16 mouse cellular contexts compared by ENCODE assay signal in the genomic region with DNA sequence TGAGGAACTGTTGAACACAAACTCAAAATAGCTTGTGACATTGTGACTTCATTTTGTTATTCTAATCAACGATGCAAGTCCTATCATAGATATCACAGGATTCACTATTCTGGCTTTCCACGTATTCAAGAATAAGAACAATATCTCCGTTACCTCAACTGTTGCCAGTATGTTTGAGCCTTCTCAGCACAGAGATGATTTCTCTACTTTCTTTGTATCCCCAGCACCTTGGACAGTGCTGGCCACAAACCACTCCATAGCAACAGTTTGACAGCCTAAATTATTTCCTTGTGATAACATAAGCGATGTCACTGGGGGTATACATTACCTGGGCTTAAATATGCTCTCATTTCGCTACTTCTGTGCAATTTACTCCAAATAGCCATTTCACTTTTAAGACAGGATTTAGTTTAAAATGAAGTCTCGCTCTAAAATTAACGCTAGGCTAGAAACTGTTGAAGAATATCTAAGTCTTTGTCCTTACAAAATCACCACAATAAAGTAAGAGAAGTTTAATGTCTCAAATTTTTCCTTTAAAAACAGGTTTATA. TPM values are rescaled to one million over a fixed set of nuclear protein-coding genes. Genes with fewer than 3 reads are reported as not detected.
DNase-seq lines count a peak whose midpoint lies in the region; ATAC-seq and TF ChIP-seq lines count a peak whose summit lies in the region.
"Had no signal": no experiment of that assay in that cellular context is flagged by ENCODE, and none has a peak within 500 bp of the region (broad histone marks: within the 10 kb centered on the region; RNA-seq: fewer than 3 reads in every experiment).

No protein-coding gene starts in this region.

- peaks cover 34% of the 10 kb centered on the region for H3K27me3 ChIP-seq in lung, embryonic 14.5 days (ENCODE audit: insufficient read depth, low read length)
- no peaks in the 10 kb centered on the region for H3K27me3 ChIP-seq in forebrain, embryonic 16.5 days (replicated peaks; ENCODE audit: control insufficient read depth, insufficient read depth, low read length)
- H3K27me3 ChIP-seq in midbrain, embryonic 12.5 days = no peaks in the 10 kb centered on the region

- no peaks in the 10 kb centered on the region for H3K9me3 ChIP-seq in lung, embryonic 14.5 days (ENCODE audit: low read depth, low read length)
- no peaks in the 10 kb centered on the region for H3K9me3 ChIP-seq in forebrain, embryonic 16.5 days (ENCODE audit: control insufficient read depth, low read length)
- H3K9me3 ChIP-seq in midbrain, embryonic 12.5 days = no peaks in the 10 kb centered on the region
- H3K9me3 ChIP-seq: G1E; kidney, embryonic 15.5 days; limb, embryonic 13.5 days had no signal

- H3K27ac ChIP-seq in lung, embryonic 14.5 days (ENCODE audit: low read depth) = no peak overlapping the region
- H3K27ac ChIP-seq in forebrain, embryonic 16.5 days (ENCODE audit: low read length) = no peak overlapping the region
- no peak overlapping the region for H3K27ac ChIP-seq in midbrain, embryonic 12.5 days (replicated peaks)
- H3K27ac ChIP-seq: kidney, embryonic 15.5 days; limb, embryonic 13.5 days; stomach, postnatal 0 days had no signal

- H3K36me3 ChIP-seq in lung, embryonic 14.5 days (ENCODE audit: insufficient read depth) = no peaks in the 10 kb centered on the region
- no peaks in the 10 kb centered on the region for H3K36me3 ChIP-seq in forebrain, embryonic 16.5 days (ENCODE audit: control insufficient read depth, insufficient read depth)
- no peaks in the 10 kb centered on the region for H3K36me3 ChIP-seq in midbrain, embryonic 12.5 days
- H3K36me3 ChIP-seq: G1E; kidney, embryonic 15.5 days; limb, embryonic 13.5 days had no signal

- no peak for ATAC-seq in lung, embryonic 14.5 days (ENCODE audit: insufficient read depth)
- ATAC-seq in forebrain, embryonic 16.5 days = no peak
- ATAC-seq in midbrain, embryonic 12.5 days (ENCODE audit: low FRiP score, low read depth) = no peak

- no peak overlapping the region for H3K4me3 ChIP-seq in lung, embryonic 14.5 days (ENCODE audit: low read depth, low read length)
- peak overlapping the region; percentile 30 for H3K4me3 ChIP-seq in forebrain, embryonic 16.5 days (replicated peaks; ENCODE audit: low read length)
- H3K4me3 ChIP-seq in midbrain, embryonic 12.5 days = peak overlapping the region; percentile 77

- DNase-seq in lung, embryonic 14.5 days = peak; percentile 13
- no peak for DNase-seq in lung, postnatal 25 days (ENCODE audit: low spot score)
- DNase-seq in cerebellum, adult 9-11 months = no peak
- no peak for DNase-seq in spleen, adult 12 weeks (ENCODE audit: low spot score)
- no peak for DNase-seq in gastrocnemius, postnatal 4 days (ENCODE audit: low spot score in 2 of 2)
- no peak for DNase-seq in frontal cortex, postnatal 36 days (ENCODE audit: low spot score in 2 of 2)
- DNase-seq: heart, postnatal 36 days had no signal

- H3K4me1 ChIP-seq in lung, embryonic 14.5 days (ENCODE audit: insufficient read depth) = peaks cover 3% of the 10 kb centered on the region; the same call in 1 of the 2 replicates
- H3K4me1 ChIP-seq in forebrain, embryonic 16.5 days (replicated peaks; ENCODE audit: control insufficient read depth, insufficient read depth, low read length) = peaks cover 11% of the 10 kb centered on the region
- peaks cover 18% of the 10 kb centered on the region for H3K4me1 ChIP-seq in midbrain, embryonic 12.5 days

- 27% methylated on average over 7 of the region's 7 CpGs for WGBS in lung, embryonic 14.5 days
- WGBS in forebrain, embryonic 16.5 days = 40% methylated on average over 7 of the region's 7 CpGs
- 38% methylated on average over 7 of the region's 7 CpGs for WGBS in midbrain, embryonic 12.5 days

- no peak overlapping the region for H3K4me2 ChIP-seq in lung, embryonic 14.5 days
- peak overlapping the region; percentile 60 for H3K4me2 ChIP-seq in forebrain, embryonic 16.5 days (ENCODE audit: low read length)
- peak overlapping the region; percentile 82 for H3K4me2 ChIP-seq in midbrain, embryonic 12.5 days (replicated peaks)

- no peak overlapping the region for H3K9ac ChIP-seq in lung, embryonic 14.5 days
- H3K9ac ChIP-seq in forebrain, embryonic 16.5 days (replicated peaks; ENCODE audit: low read depth, low read length) = peak overlapping the region; percentile 46; the same call in 1 of the 2 replicates
- 0 out of 2 replicates have a peak overlapping the region, but pooled peaks have one; percentile 13 for H3K9ac ChIP-seq in midbrain, embryonic 12.5 days (replicated peaks)
- H3K9ac ChIP-seq: kidney, embryonic 15.5 days; limb, embryonic 13.5 days had no signal

- no peak for TF ChIP-seq CTCF in lung, embryonic 14.5 days (IDR thresholded peaks at IDR 0.05; ENCODE audit: low read depth)

RNA-seq across cellular contexts. Expression of a gene that starts 1.0 kb away (rescaled TPM):
- polyA plus RNA-seq in lung, embryonic 14.5 days (2014; fragmentation: Nextera tagmentation; extraction: Ambion mirVana) = 0.19 and 0.29 TPM in 2 replicates
- polyA plus RNA-seq in forebrain, embryonic 16.5 days (2015; fragmentation: Nextera tagmentation; extraction: Ambion mirVana) = 101 and 106 TPM in 2 replicates
- 72.7 and 86.7 TPM in 2 replicates for polyA plus RNA-seq in midbrain, embryonic 12.5 days (2016; fragmentation: Nextera tagmentation; extraction: Ambion mirVana)
- under 1 TPM; 0.42 to 0.49 TPM for total RNA-seq in gastrocnemius, postnatal 4 days (2021)
- total RNA-seq: heart, postnatal 36 days had no signal

RNA-seq across cellular contexts. Expression of a gene that starts 56.1 kb away (rescaled TPM):
- polyA plus RNA-seq in lung, embryonic 14.5 days (2014; fragmentation: Nextera tagmentation; extraction: Ambion mirVana) = not detected in 2 replicates
- polyA plus RNA-seq in forebrain, embryonic 16.5 days (2015; fragmentation: Nextera tagmentation; extraction: Ambion mirVana) = 16.3 and 18.5 TPM in 2 replicates
- polyA plus RNA-seq in midbrain, embryonic 12.5 days (2016; fragmentation: Nextera tagmentation; extraction: Ambion mirVana) = 5.2 and 7.4 TPM in 2 replicates
- not detected for total RNA-seq in gastrocnemius, postnatal 4 days (2021)
- total RNA-seq: adrenal gland, postnatal 14 days; G1E; heart, postnatal 36 days had no signal
- polyA plus RNA-seq: G1E; gonadal fat pad, adult 2 months; kidney, embryonic 15.5 days; limb, embryonic 13.5 days; lung, embryonic 16.5 days had no signal

Comparison
In these comparisons a context has a peak if more than half of its experiments do, and no peak if none do; other contexts are left out.
1. RNA of a gene that starts 1.0 kb away (polyA plus RNA-seq): 101 to 106 TPM in forebrain, embryonic 16.5 days and 72.7 to 86.7 TPM in midbrain, embryonic 12.5 days; 0.19 to 0.29 TPM in lung, embryonic 14.5 days; every median in the first group is over 10 times any median in the second.